Mouse (Mus musculus) layer of hippocampus, adult 8-10 months (tissue): Measurements from ENCODE around the gene Rai14. TPM values are rescaled to one million over a fixed set of nuclear protein-coding genes. Genes with fewer than 3 reads are reported as not detected.
"Not testable (repeated sequence)": the region's sequence is repeated elsewhere in the genome, so short reads cannot be mapped to it uniquely, and the experiment has no call there.

Experiments used
- DNase-seq, 2 experiments: peaks; one replicate each; pipeline ENCODE4 v3.0.0; 2022; ENCODE audit warnings: low spot score in 2 of 2
- total RNA-seq, 4 experiments: library from RNA; stranded (reverse); gene quantifications; 2 replicates each; pipeline ENCODE4 v1.2.4; 2022

Rai14 gene
- total RNA-seq, 4 experiments from 2014 or later = 6.0 to 10.8 (median 7.0) TPM

DNA sequence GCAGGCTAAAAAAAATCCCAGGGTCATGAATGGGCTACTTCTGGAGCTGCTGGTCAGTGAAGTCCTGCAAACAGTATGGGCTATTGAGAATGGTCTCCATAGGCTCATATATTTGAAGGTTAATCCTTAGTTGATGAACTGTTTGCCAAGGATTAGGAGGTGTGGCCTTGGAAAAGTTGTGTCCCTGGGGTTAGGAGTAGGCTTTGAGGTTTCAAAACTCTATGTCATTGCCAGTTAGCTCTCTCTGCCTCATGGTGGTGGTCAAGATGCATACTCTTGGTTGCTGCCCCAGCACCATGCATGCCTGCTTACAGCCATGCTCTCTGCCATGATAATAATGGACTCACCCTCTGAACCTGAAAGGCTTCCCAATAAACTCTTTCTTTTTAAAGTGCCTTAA is 160.1 kb downstream of the Rai14 start:
- no peak for DNase-seq

DNA sequence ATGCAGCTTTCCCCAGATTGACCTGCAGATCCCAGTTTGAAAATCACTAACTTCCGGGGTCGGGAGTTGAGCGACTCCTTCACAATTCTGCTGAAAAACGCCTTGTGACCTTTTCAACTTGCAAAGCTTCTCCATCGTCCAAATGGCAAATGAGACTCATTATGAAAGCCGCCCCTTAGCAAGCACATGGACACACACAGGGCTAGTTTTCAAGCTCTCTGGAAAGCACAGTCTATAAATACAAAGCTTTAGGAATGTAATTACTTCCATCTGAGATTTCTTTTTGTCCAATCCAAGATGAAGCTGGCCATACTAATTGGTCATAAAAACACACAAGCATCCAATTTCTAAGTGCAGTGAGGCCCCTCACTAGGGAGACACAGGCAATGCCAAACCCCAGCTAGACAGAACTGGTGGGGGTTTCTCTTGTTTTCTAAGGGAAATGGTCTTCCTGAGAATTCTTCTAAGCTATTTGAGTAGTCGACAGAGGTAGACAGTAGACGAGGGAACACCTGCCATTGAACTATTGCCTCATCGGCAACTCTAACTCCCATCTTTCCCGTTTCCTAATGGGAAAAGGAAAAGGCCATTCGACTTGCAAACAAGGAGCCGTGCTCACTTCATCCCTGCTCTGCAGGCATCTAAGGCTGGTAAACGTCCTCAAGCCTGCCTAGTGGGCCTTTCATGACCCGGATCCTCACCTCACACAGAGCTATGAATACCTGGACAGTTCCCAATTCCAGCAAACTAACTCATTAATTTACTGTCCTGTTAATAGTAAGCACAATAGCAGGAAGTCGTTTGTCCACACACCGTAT is 173.9 kb downstream of the Rai14 start:
- no peak for DNase-seq

GRCm38 (mm10) chr15:10535969-10536368 is 178.5 kb downstream of the Rai14 start:
- no peak for DNase-seq

GRCm38 (mm10) chr15:10534591-10534990 is 179.8 kb downstream of the Rai14 start:
- DNase-seq = no peak

GRCm38 (mm10) chr15:10533361-10533760 is 181.1 kb downstream of the Rai14 start:
- not testable (repeated sequence) for DNase-seq

GRCm38 (mm10) chr15:10531352-10531751 is 183.1 kb downstream of the Rai14 start:
- no peak for DNase-seq

GRCm38 (mm10) chr15:10525896-10526295 is 188.5 kb downstream of the Rai14 start:
- no peak for DNase-seq

Other genes with a start within 250 kb of the Rai14 start
- 10 to 100 TPM; 21.6 to 29.3 (median 23.6) TPM for gene Dnajc21, start 244.1 kb downstream of the Rai14 start, total RNA-seq
- 10 to 100 TPM; 20.9 to 24.9 (median 22.1) TPM for gene Brix1, start 228.7 kb downstream of the Rai14 start, total RNA-seq
- 10 to 100 TPM; 12.4 to 16.1 (median 13.4) TPM for gene Rad1, start 228.6 kb downstream of the Rai14 start, total RNA-seq
- not detected for gene Ttc23l, start 156.0 kb downstream of the Rai14 start, total RNA-seq
- gene C1qtnf3, start 237.7 kb upstream of the Rai14 start, total RNA-seq = under 1 TPM in 1 of 4 experiments, not detected in 3; 0.26 TPM